Mouse (Mus musculus) fibroblast of lung, adult 2 months (primary cell): Measurements from ENCODE around the gene Hpca.

Experiments
- DNase-seq: peaks from one replicate; pipeline ENCODE4 v3.0.0-alpha.2; 2011; ENCODE audit warnings: low read depth

Hpca gene

DNA sequence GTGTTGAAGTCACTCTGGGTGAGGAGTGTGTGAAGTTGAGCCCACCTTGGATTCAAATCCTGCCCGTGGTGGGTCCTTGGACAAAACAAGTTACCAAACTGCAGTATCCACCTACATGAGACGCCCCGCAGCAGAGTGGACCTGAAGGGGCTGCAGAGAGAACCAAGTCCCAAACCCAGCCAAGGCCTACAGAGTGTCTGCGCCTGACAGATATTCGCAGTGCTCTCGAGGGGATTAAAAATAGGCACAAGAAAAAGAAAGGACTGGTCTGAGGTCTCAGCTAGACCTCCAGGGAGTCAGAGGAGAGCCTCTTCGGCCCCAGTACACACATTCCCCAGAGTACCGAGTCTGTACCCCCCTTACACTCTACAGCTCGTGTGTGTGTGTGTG lies 14.3 kb upstream of the Hpca start:
- DNase-seq, result no peak

DNA sequence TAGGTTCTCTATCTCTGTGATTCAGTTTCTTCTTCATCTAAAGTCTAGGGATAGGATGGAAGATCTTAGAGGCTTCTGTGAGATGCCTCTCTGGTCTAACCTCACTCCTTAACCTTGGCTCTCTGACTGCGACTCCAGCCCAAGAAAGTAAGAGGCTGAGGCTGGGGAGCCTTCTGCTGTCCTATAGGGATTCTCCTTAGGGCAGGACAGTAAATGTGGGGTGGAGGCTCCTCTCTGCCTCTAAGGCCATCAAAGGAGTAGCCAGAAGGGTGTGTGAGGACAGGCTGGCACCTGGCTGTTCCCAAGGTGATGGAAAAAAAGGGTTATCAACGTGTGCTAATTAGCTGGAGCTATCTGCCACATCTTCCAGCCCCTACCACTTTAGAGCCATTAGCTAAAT lies 13.8 kb upstream of the Hpca start:
- no peak for DNase-seq

DNA sequence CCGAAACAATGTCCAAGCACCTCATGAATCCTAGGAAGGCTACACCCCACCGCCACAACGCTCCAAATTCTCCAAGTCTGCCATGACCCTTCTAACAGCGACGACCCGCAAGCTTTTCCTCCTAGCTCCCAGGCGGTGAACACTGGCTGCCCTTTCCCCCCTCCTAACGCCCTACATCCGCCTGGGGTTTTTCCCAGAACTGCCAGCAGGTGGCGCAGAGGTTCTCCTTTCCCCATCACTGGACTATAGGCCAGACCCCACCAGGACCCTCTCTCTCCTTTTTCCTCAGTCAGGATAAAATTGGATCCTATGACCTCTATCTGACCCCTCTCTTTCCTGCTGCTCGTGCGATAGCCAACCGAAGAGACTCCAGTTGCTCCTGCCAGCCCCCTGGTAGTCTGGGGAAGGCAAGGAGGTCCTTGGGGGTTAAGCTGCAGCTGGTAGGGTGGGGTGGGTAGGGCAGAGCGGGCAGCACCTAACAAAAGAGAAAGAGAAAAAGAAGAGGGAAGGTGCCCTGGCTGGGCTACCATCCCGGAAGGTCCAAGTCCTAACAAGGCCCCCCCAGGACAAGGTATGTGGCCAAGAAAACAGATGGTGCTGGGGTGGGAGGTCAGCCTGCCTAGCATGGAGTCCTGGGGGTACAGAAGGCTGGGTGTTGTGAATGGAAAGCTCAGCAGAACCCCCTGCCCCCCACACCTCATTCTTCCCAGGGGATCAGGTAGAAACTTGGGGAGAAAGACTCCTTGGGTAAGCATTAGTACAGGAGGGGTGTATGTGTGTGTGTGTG lies 13.2 kb upstream of the Hpca start:
- DNase-seq, result no peak

DNA sequence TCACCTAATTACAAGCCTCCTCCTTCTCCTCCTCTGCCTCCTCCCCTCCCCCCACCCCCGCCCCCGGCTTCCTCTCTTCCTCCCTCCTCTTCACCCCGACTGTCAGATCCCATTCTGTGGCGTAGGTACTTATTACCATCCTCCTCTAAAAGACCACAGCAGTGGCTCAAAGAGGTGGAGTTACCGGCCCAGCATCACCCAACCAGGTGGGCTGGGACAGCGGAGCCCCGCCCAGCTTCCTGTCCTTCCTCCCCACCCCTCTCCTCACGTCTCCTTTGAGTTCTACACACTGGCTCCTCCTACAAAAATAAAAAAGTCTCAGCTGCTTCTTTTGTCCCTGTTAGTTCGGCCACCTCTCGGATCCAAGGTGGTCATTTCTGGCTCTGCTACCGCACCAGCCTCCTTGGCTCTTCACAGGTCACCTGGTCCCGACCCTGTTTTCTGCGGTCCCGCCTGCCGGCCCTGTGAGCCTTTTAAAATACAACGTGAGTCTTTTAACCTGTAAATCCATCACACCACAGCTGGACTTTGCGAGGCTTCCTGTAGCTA lies 9.0 kb upstream of the Hpca start:
- no peak for DNase-seq

DNA sequence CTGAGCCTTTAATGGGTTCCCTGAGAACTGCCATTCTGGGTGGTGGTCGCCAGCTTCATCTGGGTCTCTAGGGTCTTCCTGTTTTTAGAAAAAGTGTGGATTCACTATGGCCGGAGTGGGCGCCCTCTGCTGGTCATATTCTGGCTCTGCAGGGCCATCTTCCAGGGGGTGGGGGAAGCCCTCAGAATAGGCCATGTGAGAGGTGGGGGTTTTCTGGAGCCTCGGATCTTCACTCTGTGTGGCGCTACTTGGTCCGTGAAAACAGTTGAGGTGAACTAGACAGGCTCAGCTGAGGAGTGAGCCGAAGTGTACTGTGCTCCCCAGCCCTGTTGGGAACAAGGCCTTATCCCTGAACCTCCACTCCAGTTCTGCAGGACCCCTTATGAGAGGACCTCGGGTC lies 8.3 kb upstream of the Hpca start:
- DNase-seq, result no peak

DNA sequence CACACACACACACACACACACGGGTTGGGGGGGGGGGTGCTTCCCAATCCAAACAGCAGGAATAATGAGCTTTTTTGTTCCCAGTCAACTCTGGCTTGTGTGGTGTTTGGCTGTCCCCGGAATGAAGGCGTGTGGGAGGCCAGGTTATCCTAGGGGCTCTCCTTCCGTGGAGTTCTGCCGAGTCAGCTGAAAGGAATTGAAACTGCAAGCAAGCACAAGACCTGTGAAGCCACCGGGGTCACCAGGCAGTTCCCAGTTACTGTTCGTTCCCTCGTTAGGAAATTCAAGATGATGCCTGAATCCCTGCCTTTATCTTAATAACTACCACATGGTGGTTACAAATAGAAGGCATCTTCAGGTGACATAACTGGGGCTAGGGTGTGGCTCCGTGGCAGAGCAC lies 7.6 kb upstream of the Hpca start:
- DNase-seq, result no peak

DNA sequence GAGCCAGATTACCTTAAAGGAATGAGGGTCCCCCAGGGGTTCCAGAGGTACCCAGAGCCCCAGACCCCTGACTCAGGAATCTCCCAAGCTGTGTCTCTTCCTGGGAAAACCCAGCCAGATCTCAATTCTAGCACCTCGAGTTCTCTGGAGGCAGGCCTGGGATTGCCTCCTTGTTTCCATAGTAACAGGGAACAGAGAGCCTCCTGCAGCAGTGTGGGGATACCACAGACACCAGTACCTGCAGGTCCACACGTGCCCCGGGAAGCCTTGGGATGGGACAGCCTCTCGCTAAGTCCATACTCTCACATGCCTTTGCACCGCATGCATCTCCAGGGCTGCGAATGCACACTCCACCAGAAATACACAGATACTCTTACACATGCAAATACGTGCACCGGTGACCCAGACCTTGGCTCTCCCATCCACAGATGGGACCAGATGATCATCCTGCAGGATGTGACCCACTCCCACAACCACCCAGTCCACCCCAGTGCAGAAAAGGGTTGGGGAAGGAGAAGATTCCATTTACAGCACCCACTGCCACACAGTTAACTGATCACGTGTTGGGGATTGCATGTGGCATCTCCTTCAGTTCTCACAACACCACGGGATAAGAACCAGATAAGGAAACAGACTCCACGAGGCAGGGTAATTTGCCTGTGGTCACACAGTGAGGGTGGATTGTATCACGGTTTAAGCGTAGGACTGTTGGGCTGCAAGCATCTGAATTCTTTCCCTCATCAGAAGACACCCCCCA lies 6.9 kb upstream of the Hpca start:
- DNase-seq, result no peak

DNA sequence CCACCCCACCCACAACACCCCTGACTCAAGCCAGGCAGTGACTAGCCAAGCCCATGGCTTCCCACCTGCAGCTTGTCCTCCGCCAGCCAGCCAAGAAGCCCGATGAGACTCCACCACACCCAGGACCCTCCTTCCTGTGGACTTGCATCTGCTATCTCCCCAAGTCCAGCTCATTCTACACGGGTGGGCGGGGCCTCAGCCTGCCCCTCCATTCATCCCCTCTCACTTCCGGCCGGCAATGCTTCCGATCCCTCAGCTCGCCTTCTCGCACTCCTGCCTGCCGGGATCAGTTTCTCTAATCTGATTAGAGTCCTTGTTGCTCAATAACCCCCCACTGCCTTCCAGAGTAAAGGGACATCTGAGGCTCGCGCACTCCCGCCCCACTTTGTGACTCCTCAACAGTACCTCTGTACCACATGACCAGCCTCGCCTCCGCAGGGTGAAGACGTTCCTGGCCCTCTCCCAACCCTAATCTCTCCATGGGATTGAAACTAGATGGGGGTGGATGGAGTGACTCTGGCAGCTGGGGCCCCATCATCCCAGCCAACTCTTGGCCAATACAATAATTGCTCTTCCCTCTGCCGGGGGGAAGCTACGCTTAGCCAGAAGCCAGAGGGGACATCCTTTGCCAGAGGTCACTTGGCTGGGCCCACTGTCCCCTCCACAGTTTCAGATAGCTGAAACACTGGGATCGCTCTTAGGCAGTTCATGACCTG lies 4.1 kb upstream of the Hpca start:
- no peak for DNase-seq

DNA sequence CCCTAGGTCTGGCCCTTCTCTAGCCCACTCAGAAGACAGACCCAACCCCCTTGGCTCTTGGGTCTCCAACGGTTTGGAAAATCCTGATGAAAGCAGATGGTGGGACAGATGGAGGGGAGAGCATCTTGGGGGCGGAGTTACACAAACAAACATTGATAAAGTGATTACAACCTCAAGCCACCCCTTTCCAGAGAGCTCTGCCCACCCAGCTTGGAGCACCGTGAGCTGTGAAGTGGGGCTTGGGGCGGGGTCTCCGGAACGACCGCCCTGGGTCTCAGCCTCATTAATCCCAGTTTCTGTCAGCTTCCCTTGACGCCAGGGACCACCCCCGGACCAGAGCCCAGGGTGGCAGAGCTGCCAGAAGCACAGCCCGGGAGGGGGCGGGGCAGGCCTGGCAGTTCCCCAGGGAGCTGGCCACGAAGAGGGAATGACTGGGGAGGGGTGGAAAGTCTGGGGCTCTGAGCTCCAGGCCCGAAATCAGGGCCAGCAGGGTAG lies 2.9 kb upstream of the Hpca start:
- DNase-seq, result no peak

DNA sequence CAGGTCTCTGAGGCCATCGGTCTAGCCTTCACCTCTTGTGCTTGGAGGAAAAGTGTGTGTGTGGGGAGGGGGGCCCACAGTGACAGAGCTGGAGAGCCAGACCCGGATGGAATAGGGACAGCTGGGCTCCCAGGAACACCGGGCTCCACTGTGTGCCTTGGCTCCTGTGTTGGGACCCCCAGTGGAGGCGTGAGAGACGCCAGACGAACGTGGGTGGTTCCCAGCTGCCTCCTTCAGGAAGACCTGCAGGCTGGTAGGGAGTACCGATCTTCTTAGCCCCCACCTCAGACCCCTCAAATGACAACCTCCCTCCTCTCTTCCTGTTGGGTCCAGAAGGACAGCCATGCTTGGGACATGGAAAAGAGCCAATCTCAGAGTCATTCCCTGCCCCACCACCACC lies 883 bp upstream of the Hpca start:
- no peak for DNase-seq

DNA sequence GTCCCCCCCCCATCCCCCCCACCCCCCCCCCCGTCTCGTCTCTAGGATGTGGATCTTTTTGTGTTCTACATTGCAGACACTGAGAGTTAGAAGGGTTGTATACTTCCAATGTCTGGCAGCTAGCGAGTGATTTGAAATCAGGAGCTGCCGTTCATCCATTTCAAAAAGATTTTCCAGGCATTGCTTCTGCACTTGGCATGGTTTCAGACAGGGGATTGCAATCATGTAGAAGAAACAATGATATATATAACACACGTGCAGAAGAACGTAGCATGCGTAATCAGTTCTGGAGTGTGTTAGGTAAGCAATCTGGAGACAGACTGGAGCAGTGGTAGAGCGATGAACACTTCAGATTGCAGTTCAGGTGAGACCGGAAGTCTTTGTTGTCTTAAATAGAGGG lies 271 bp upstream of the Hpca start:
- DNase-seq, result no peak

DNA sequence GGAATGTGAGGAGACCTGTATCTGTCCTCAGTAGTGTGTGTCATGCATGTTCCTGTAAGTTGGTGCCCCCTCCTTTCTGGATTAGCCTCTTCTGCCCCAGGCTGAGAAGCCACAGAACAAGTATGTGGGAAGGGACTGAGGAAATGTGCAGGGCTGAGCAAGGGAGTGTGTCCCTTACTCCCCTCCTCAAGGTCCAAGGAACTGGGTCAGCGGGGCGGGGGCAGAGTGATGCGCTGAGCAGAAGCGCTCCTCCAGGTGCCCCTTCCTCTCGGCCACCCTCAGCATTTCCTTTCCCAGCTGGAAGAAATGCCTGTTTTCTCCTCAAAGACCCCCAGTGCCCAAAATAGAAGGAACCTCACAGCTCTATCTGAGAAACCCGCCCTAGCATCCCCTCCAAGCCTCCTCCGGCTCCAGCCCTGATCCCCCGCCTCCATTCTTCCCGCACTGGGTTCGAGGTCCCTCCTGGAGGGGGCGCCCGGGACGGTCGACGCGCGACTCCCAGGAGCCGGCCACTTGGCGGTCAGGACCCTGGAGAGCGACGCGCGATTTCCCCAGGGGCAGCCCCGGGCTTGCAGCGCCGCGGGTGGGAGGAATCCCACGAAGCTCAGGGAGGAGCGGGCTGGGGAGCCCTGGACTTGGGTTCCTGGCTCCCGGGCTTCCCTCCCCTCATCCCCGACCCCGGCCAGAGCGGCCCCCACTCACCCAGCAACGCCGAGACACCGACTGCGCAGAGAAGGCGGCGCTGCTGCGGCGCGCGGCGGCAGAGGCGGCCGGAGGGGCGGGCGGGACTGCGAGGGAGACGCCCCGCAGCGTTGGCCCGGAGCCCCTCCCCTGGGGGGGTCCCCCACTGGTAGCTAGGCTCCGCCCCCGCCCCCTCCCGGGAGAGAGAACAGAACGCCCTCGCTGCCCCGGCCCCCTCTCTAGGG lies 1.1 kb downstream of the Hpca start:
- DNase-seq, result no peak

DNA sequence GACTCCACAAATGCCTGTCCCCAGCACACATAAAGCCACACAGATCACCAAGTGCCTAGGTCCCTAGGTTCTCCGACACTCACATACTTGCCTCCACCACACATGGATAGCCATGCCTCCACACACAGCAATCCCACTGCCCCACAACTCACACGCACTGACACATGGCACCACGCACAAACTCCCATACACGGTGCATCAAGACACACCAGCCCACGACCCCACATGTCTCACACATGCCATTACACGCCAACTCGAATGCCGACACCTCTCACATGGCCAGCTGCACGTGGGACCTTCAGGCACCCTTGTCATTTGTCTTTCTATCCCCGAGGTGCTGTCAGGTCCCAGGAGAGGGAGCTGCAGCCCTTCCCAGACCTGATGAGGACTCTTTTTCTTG lies 2.1 kb downstream of the Hpca start:
- DNase-seq, result no peak

DNA sequence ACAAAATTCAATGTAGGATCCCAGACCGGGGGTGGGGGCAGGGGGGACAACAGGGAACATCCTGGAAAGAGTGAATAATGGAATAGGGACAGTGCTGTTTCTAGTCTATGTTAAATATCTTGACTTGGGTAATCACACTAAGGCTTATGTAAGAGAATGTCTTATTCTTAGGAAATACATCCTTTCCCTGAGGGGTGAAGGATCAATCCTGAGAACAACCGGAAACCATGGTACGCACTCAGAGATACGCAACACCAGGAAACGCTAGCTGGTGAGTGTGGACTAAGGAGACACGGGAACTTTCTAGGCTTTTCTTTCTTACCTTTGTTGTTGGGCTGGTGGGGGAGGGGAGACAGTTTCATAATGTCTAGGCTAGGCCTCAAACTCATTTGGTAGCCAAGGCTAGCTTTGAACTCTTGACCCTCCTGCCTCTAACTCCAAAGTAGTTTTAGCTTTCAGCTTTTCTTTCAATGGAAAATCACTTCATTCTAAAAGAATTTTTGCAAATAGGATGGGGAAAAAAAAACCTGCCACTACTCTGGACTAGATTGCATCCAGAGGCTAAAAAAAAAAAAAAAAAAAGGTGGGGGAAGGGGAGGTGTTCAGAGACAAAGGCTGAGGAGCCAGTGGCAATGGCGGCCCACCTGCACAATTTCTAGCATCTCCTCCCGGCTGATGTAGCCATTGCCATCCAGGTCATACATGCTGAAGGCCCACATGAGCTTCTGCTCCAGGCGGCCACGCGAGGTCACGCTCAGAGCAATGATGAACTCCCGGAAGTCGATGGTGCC lies 3.9 kb downstream of the Hpca start:
- no peak for DNase-seq

DNA sequence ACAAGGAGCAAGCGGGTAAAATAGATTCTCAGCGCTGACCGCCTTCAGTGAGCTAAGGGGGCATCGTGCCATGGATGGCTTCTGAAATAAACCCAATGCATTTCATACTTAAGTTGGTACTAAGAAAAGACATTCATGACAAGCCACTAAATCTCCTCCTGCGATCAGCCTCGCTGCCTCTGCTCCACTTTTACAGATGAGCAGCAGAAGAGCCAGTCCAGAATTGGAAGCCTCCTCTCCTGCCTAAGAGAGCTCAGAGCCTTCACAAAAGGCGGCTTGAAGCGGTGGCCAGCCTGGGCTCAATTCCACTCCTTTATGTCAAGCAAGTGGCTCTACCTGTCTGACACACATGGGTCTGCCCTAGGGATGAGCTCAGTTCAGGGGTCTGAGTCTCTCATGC lies 5.1 kb downstream of the Hpca start:
- DNase-seq, result no peak

DNA sequence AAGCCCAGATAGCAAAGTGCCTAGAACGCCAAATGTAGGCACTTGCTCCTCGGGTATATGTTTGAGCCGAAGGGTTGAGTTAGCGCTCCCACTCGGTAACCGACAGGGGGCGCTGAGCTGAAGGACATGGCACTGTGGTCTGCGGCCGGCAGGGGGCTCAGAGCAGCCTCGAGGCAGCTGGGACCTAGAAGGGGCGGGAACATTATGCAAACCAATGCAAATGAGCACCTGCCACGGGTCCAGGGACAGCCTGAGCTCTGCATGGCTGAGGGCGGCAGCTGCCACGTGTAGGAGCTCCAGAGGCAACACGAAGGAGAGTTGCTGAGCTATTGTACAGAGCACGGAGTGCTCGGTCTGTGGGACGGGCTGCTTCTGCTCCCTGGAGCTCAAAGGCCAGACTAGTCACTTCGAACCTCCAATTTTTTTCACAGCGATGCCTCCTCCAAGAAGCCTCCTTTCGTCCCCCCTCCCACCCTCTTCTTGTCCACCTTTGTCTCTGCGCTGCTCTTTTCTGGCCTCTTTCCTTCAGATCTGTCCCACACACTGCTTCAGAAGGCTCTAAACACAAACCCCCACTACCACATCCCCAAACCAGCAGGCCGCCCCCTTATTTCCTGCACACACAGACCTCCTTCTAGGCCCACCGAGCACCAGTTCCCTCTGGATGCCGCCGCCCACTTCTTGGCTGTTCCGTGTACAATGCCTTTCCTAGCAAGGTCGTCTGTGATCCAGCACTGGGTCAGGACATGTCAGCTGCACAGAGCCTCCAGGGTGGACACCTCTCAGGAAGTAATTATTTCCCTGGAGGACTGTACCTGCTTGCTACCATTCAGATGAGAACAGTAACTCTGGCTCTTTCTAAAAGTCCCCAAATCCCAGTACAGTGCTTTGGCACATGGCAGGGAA lies 8.5 kb downstream of the Hpca start:
- no peak for DNase-seq

DNA sequence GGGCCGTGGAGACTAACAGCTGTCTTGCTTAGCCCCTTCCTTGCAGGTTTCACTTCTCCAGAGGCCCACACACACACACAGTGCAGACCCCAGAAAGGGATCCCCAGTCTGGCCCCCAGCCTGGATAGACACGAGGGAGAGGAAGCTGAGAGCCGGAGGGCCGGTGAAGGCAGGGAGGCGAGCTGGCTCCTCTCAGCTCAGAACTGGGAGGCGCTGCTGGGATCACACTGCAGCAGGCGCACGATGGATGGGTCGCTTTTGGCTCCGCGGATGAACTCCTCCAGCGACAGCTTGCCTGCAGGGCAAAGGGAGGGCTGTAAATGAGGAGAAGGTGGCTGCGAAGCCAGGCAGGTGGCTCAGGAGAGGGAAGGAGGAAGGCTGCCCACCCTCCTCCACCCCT lies 9.6 kb downstream of the Hpca start:
- DNase-seq, result no peak

DNA sequence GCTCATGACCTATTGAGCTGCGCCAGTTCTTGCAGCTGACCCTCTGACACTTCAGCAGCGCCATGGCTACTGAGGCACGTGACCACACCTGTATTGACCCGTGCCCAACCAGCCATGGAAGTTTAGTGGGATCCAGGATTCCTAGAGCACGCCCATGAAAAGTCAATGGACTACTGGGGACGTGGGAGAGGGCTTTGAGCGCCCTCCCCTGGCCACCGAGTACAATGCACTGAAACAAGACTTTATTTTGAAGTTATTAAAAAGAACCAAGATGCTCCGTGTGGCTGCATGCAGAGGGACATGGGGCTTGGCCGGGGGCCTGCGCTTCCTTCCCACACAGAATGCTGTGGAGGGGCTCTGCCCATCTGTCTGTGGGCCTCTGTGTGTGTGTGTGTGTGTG lies 10.5 kb downstream of the Hpca start:
- no peak for DNase-seq

DNA sequence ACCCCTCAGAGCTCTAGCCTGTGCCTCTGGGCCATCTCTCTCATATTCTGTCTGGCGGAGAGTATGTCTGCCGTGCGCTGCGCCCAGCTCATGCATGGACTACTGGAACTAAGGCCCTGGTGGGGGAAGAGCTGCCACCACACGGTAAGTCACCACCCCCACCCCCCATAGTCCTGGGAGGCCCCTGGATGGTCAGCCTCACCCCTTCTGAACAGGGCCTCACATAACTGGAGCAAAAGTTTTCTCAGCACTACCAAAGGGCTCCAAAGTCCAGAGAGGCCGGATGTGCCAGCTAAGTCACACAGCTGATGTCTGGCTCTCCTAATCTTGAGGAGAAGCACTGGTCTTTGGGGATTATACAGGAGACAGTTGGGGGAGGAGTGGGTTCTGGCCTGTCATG lies 11.0 kb downstream of the Hpca start:
- no peak for DNase-seq

DNA sequence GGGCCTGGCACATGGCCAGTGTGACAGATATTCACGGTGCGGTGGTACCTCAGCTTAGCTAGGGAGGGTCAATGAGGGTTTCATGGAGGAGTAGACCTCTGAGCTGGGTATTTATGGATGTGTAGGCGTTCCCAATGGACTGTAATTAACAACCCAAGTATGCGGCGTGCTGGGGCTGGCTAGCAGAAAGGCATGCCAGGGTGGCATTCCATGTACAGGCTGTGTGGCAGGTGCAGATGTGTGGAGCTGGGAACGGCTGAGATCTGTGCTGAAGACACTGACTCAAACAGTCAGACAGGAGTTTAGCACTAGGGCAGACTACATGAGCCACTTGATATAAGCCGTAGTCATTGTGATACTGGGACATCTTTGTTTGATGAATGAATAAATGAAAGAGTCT lies 13.2 kb downstream of the Hpca start:
- DNase-seq, result no peak
